11 mouse cellular contexts compared by ENCODE assay signal in the genomic region with DNA sequence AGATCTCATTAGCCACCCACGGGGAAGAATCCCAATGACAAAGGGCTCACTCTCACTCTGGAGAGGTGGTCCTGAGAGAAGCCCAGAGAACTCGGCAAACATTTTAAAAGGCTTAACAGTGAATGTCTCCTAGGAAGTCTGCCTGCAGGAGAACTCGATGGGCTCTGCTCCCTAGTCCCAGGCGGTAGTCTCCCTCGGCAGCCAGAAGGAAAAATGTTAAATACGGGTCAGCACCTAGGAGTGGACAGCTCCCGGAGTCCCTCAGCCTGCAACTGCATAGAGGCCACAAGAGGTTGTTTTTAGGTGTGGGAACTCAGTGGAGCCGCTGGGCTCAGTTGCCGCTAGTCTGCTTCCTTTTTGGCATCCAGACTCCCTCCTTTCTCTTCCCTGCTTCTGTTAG. TPM values are rescaled to one million over a fixed set of nuclear protein-coding genes. Genes with fewer than 3 reads are reported as not detected.
DNase-seq lines count a peak whose midpoint lies in the region; ATAC-seq and TF ChIP-seq lines count a peak whose summit lies in the region.
"Had no signal": no experiment of that assay in that cellular context is flagged by ENCODE, and none has a peak within 500 bp of the region (broad histone marks: within the 10 kb centered on the region; RNA-seq: fewer than 3 reads in every experiment).

No protein-coding gene starts in this region.

- H3K4me2 ChIP-seq in intestine, embryonic 14.5 days (ENCODE audit: low read length) = no peak overlapping the region
- no peak overlapping the region for H3K4me2 ChIP-seq in intestine, postnatal 0 days (replicated peaks; ENCODE audit: low read depth)
- H3K4me2 ChIP-seq in limb, embryonic 11.5 days (ENCODE audit: low read depth, severe bottlenecking) = no peak overlapping the region

- no peak overlapping the region for H3K4me3 ChIP-seq in intestine, embryonic 14.5 days (ENCODE audit: low read depth, low read length)
- H3K4me3 ChIP-seq in intestine, postnatal 0 days (ENCODE audit: low read depth, low read length) = no peak overlapping the region
- no peak overlapping the region for H3K4me3 ChIP-seq in MEL (ENCODE audit: control insufficient read depth in 1 of 2, insufficient read depth in 1 of 2, low read depth in 2 of 2, low read length in 2 of 2)
- H3K4me3 ChIP-seq in limb, embryonic 11.5 days (ENCODE audit: low read depth, low read length) = no peak overlapping the region

- peaks cover 100% of the 10 kb centered on the region for H3K27me3 ChIP-seq in intestine, embryonic 14.5 days (replicated peaks; ENCODE audit: control insufficient read depth, insufficient read depth, low read length)
- peaks cover 98% of the 10 kb centered on the region for H3K27me3 ChIP-seq in intestine, postnatal 0 days (replicated peaks; ENCODE audit: control insufficient read depth, insufficient read depth, low read length)
- peaks cover 6 to 29% of the 10 kb centered on the region in 2 experiments; a peak in 3 of 4 replicates for H3K27me3 ChIP-seq in MEL (ENCODE audit: control insufficient read depth in 1 of 2, insufficient read depth in 2 of 2, low read length in 2 of 2)
- peaks cover 97% of the 10 kb centered on the region for H3K27me3 ChIP-seq in limb, embryonic 11.5 days (ENCODE audit: control insufficient read depth, insufficient read depth, low read length)

- H3K27ac ChIP-seq in intestine, embryonic 14.5 days (ENCODE audit: low read depth) = no peak overlapping the region
- H3K27ac ChIP-seq in intestine, postnatal 0 days (ENCODE audit: low read depth, low read length) = no peak overlapping the region
- H3K27ac ChIP-seq in MEL (ENCODE audit: control insufficient read depth, low read depth, low read length) = no peak overlapping the region
- no peak overlapping the region for H3K27ac ChIP-seq in limb, embryonic 11.5 days (replicated peaks; ENCODE audit: low read depth, low read length)
- H3K27ac ChIP-seq: liver, embryonic 14.5 days had no signal

- no peak overlapping the region for H3K9ac ChIP-seq in intestine, embryonic 14.5 days (ENCODE audit: low read length)
- no peak overlapping the region for H3K9ac ChIP-seq in intestine, postnatal 0 days (ENCODE audit: low read depth, low read length)
- H3K9ac ChIP-seq in MEL (ENCODE audit: control insufficient read depth, low read depth, low read length, poor library complexity, severe bottlenecking) = no peak overlapping the region
- H3K9ac ChIP-seq in limb, embryonic 11.5 days (ENCODE audit: low read length) = no peak overlapping the region
- H3K9ac ChIP-seq: liver, embryonic 14.5 days had no signal

- intact Hi-C loops in gastrocnemius, postnatal 36 days (cut with DNase I) = no loop called here

- no peaks in the 10 kb centered on the region for H3K36me3 ChIP-seq in intestine, embryonic 14.5 days (ENCODE audit: control insufficient read depth, insufficient read depth, low read length)
- no peaks in the 10 kb centered on the region for H3K36me3 ChIP-seq in intestine, postnatal 0 days (ENCODE audit: control insufficient read depth, insufficient read depth)
- no peaks in the 10 kb centered on the region for H3K36me3 ChIP-seq in MEL (ENCODE audit: control insufficient read depth in 1 of 2, insufficient read depth in 2 of 2, low read length in 2 of 2)
- H3K36me3 ChIP-seq in limb, embryonic 11.5 days (ENCODE audit: control insufficient read depth, insufficient read depth, low read length) = no peaks in the 10 kb centered on the region

- ATAC-seq in intestine, embryonic 14.5 days (replicated peaks; ENCODE audit: low FRiP score, low TSS enrichment, low read depth) = no peak
- no peak for ATAC-seq in intestine, postnatal 0 days
- ATAC-seq in limb, embryonic 11.5 days (ENCODE audit: insufficient number of reproducible peaks, low FRiP score, low TSS enrichment, low read depth) = no peak

- WGBS in intestine, embryonic 14.5 days = 2% methylated on average over 9 of the region's 9 CpGs
- 3% methylated on average over 9 of the region's 9 CpGs for WGBS in intestine, postnatal 0 days
- WGBS in limb, embryonic 11.5 days = 2% methylated on average over 9 of the region's 9 CpGs

- no peak for TF ChIP-seq POLR2A in MEL (IDR thresholded peaks at IDR 0.05; ENCODE audit: control insufficient read depth in 1 of 2, insufficient read depth in 1 of 2, low read depth in 1 of 2, low read length in 2 of 2, poor library complexity in 1 of 2)

- H3K4me1 ChIP-seq in intestine, embryonic 14.5 days (replicated peaks; ENCODE audit: control insufficient read depth, insufficient read depth, low read length) = peaks cover 9% of the 10 kb centered on the region; the same call in 1 of the 2 replicates
- peaks cover 6% of the 10 kb centered on the region; the same call in 1 of the 2 replicates for H3K4me1 ChIP-seq in intestine, postnatal 0 days (replicated peaks; ENCODE audit: control insufficient read depth, insufficient read depth, low read length)
- no peaks in the 10 kb centered on the region for H3K4me1 ChIP-seq in MEL (ENCODE audit: control insufficient read depth in 1 of 2, insufficient read depth in 2 of 2, low read length in 2 of 2)
- 0 out of 2 replicates have a peak, but pooled peaks cover 7% of the 10 kb centered on the region for H3K4me1 ChIP-seq in limb, embryonic 11.5 days (ENCODE audit: control insufficient read depth, insufficient read depth, low read length)

- TF ChIP-seq CTCF in intestine, postnatal 0 days (IDR thresholded peaks at IDR 0.05; ENCODE audit: low read depth) = no peak
- TF ChIP-seq CTCF in MEL (IDR thresholded peaks at IDR 0.05 in 2 of 3, conservative IDR thresholded peaks at IDR 0.05 in 1 of 3; ENCODE audit: control insufficient read depth in 1 of 3, insufficient read depth in 1 of 3, low read depth in 2 of 3, low read length in 3 of 3, poor library complexity in 1 of 3, severe bottlenecking in 1 of 3) = no peak

- no peak for TF ChIP-seq EP300 in MEL (IDR thresholded peaks at IDR 0.05; ENCODE audit: low read depth in 1 of 2, low read length in 2 of 2)

- DNase-seq in intestine, embryonic 14.5 days (ENCODE audit: low spot score) = peak; percentile 88
- peak; percentile 63 for DNase-seq in MEL (ENCODE audit: low read depth, low spot score)
- DNase-seq in embryo, embryonic 10.5 days (ENCODE audit: low spot score) = peak; percentile 77
- peak; percentile 82 for DNase-seq in limb, embryonic 11.5 days (ENCODE audit: low spot score)
- no peak for DNase-seq in left cerebral cortex, adult 8-10 months (ENCODE audit: low spot score in 2 of 2)
- DNase-seq in thymus, postnatal 25 days = no peak
- DNase-seq in gastrocnemius, postnatal 36 days = no peak

- H3K9me3 ChIP-seq in intestine, embryonic 14.5 days (ENCODE audit: control insufficient read depth, low read length) = 0 out of 2 replicates have a peak, but pooled peaks cover 2% of the 10 kb centered on the region
- no peaks in the 10 kb centered on the region for H3K9me3 ChIP-seq in intestine, postnatal 0 days (ENCODE audit: control insufficient read depth)
- no peaks in the 10 kb centered on the region for H3K9me3 ChIP-seq in MEL (replicated peaks; ENCODE audit: insufficient read depth, low read length)
- no peaks in the 10 kb centered on the region for H3K9me3 ChIP-seq in limb, embryonic 11.5 days (ENCODE audit: control insufficient read depth, low read length)

- TF ChIP-seq RAD21 in MEL (IDR thresholded peaks at IDR 0.05; ENCODE audit: low read depth, low read length) = no peak

- H3K79me2 ChIP-seq in MEL (ENCODE audit: control insufficient read depth, insufficient read depth, low read length, poor library complexity) = no peaks in the 10 kb centered on the region

RNA-seq across cellular contexts. Expression of a gene that starts 5.5 kb away (rescaled TPM):
- polyA plus RNA-seq in intestine, embryonic 14.5 days (2014; fragmentation: Nextera tagmentation; extraction: Ambion mirVana) = 0.05 and 0.07 TPM in 2 replicates
- 0.07 TPM in 1 of 2 replicates, not detected in the other for polyA plus RNA-seq in intestine, postnatal 0 days (2015; fragmentation: Nextera tagmentation; extraction: Ambion mirVana)
- total RNA-seq in MEL (2012; rRNA removed) = not detected in 2 replicates
- polyA plus RNA-seq in MEL (2012; ENCODE audit: insufficient read depth in 1 of 2, insufficient read length in 2 of 2, low read depth in 1 of 2, low replicate concordance in 2 of 2, missing spikeins in 1 of 2) = not detected
- polyA plus RNA-seq in limb, embryonic 11.5 days (2014; fragmentation: Nextera tagmentation; extraction: Ambion mirVana) = not detected in 2 replicates
- total RNA-seq in left cerebral cortex, adult 8-10 months (2022) = 10 to 100 TPM; 54.9 to 63.3 (median 60.4) TPM
- total RNA-seq in gastrocnemius, postnatal 36 days (2021) = not detected
- total RNA-seq: gastrocnemius, postnatal 4 days had no signal
- polyA plus RNA-seq: liver, embryonic 14.5 days; spleen, adult 2 months had no signal

RNA-seq across cellular contexts. Expression of a gene that starts 24.3 kb away (rescaled TPM):
- 21.4 and 22.6 TPM in 2 replicates for polyA plus RNA-seq in intestine, embryonic 14.5 days (2014; fragmentation: Nextera tagmentation; extraction: Ambion mirVana)
- 99.5 and 102 TPM in 2 replicates for polyA plus RNA-seq in intestine, postnatal 0 days (2015; fragmentation: Nextera tagmentation; extraction: Ambion mirVana)
- total RNA-seq in MEL (2012; rRNA removed) = 25.4 and 35.2 TPM in 2 replicates
- 100 to 1,000 TPM in 1 of 2 experiments, not detected in 1; 114 TPM for polyA plus RNA-seq in MEL (2012; ENCODE audit: insufficient read depth in 1 of 2, insufficient read length in 2 of 2, low read depth in 1 of 2, low replicate concordance in 2 of 2, missing spikeins in 1 of 2)
- polyA plus RNA-seq in limb, embryonic 11.5 days (2014; fragmentation: Nextera tagmentation; extraction: Ambion mirVana) = 0.17 TPM in 1 of 2 replicates, not detected in the other
- total RNA-seq in left cerebral cortex, adult 8-10 months (2022) = 100 to 1,000 TPM; 502 to 655 (median 573) TPM
- not detected for total RNA-seq in gastrocnemius, postnatal 36 days (2021)

RNA-seq across cellular contexts. Expression of a gene that starts 34.2 kb away (rescaled TPM):
- 40.5 and 44.8 TPM in 2 replicates for polyA plus RNA-seq in intestine, embryonic 14.5 days (2014; fragmentation: Nextera tagmentation; extraction: Ambion mirVana)
- 29.0 and 30.1 TPM in 2 replicates for polyA plus RNA-seq in intestine, postnatal 0 days (2015; fragmentation: Nextera tagmentation; extraction: Ambion mirVana)
- 61.7 and 62.5 TPM in 2 replicates for total RNA-seq in MEL (2012; rRNA removed)
- 10 to 100 TPM in 1 of 2 experiments, not detected in 1; 53.0 TPM for polyA plus RNA-seq in MEL (2012; ENCODE audit: insufficient read depth in 1 of 2, insufficient read length in 2 of 2, low read depth in 1 of 2, low replicate concordance in 2 of 2, missing spikeins in 1 of 2)
- polyA plus RNA-seq in limb, embryonic 11.5 days (2014; fragmentation: Nextera tagmentation; extraction: Ambion mirVana) = 37.7 and 38.3 TPM in 2 replicates
- 10 to 100 TPM; 35.7 to 40.8 (median 38.3) TPM for total RNA-seq in left cerebral cortex, adult 8-10 months (2022)
- 10 to 100 TPM; 10.3 to 14.7 TPM for total RNA-seq in gastrocnemius, postnatal 36 days (2021)

RNA-seq across cellular contexts. Expression of a gene that starts 59.7 kb away (rescaled TPM):
- polyA plus RNA-seq in intestine, embryonic 14.5 days (2014; fragmentation: Nextera tagmentation; extraction: Ambion mirVana) = not detected in 2 replicates
- polyA plus RNA-seq in intestine, postnatal 0 days (2015; fragmentation: Nextera tagmentation; extraction: Ambion mirVana) = 0.44 and 0.69 TPM in 2 replicates
- not detected in 2 replicates for total RNA-seq in MEL (2012; rRNA removed)
- under 1 TPM in 1 of 2 experiments, not detected in 1; 0.07 TPM for polyA plus RNA-seq in MEL (2012; ENCODE audit: insufficient read depth in 1 of 2, insufficient read length in 2 of 2, low read depth in 1 of 2, low replicate concordance in 2 of 2, missing spikeins in 1 of 2)
- 0.41 and 0.53 TPM in 2 replicates for polyA plus RNA-seq in limb, embryonic 11.5 days (2014; fragmentation: Nextera tagmentation; extraction: Ambion mirVana)
- total RNA-seq in left cerebral cortex, adult 8-10 months (2022) = 10 to 100 TPM in 2 of 4 experiments, 1 to 10 TPM in 2; 8.2 to 16.6 (median 12.1) TPM
- total RNA-seq in gastrocnemius, postnatal 36 days (2021) = 1,000 to 10,000 TPM; 3,291 to 4,304 TPM

Comparison
In these comparisons a context has a peak if more than half of its experiments do, and no peak if none do; other contexts are left out.
1. DNase-seq: peak in intestine, embryonic 14.5 days (single experiment), MEL (single experiment), embryo, embryonic 10.5 days (single experiment) and limb, embryonic 11.5 days (single experiment); none in left cerebral cortex, adult 8-10 months (0 of 2), thymus, postnatal 25 days (single experiment) and gastrocnemius, postnatal 36 days (0 of 2).
2. RNA of a gene that starts 24.3 kb away (polyA plus RNA-seq): 114 TPM in MEL, 99.5 to 102 TPM in intestine, postnatal 0 days and 21.4 to 22.6 TPM in intestine, embryonic 14.5 days; 0.17 TPM in limb, embryonic 11.5 days; every median in the first group is over 10 times any median in the second.